Mouse (Mus musculus): ENCODE data around the gene Gm45021. TPM values are rescaled to one million over a fixed set of nuclear protein-coding genes. Genes with fewer than 3 reads are reported as not detected.

Gene Gm45021
- total RNA-seq, 4 experiments from 2014 or later, result not detected

DNA sequence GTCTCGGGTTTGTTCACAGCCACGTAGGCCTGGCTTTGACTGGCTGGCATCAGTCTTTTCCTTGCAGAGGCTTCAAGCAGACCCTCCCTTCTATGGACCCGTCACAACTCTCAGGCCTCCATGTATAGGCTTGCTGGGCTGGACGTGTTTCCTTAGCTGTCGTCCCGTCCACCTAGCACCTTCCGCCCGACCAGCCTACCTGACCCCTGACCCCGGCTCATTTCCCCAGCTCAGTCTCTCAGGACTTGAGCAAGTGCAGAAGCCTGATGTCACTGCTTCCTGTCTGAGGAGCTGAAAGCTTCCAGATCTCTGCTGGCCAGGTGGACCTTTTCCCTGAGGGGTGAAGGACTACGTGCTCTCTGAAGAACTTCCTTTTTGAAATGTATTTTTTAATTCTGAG is 16.1 kb upstream of the Gm45021 start:
- no peak for DNase-seq

DNA sequence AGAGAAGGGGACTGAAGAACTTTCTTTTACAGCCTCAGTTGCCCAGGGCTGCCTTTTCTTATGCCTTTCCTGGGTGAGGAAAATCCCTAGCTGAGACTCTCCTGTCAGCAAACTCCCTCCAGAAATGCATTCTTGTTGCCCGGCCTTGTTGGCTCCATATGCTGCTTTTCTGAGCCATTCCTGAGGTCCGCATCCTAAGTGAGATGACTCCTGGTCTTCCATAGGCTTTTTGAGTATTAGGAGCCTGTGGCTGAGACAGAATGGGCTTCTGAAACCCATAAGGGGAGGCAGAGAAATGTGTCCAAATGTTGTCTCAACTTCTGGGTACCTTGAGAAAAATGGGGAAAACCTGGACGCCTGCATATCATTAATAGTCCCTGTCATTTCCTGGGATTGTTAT is 15.4 kb upstream of the Gm45021 start:
- DNase-seq, result no peak

DNA sequence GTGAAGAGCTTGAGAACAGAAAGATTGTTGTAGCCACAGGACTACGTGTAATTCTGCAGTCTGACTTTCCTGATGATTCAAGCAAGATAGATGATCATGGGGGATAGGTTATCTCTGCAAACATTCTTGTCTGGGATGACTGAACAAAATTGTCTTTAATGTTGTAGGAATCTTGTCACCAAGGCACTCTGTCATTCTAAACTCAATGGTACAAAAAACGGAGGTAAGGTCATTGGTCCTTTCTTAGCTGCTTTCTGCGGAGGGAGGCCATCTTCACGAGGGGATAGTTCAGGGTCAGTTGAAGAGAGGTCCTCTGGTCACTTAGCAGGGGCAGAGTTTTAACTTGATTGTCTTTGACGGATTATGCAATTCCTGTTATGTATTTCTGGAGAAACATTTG is 10.7 kb upstream of the Gm45021 start:
- no peak for DNase-seq

DNA sequence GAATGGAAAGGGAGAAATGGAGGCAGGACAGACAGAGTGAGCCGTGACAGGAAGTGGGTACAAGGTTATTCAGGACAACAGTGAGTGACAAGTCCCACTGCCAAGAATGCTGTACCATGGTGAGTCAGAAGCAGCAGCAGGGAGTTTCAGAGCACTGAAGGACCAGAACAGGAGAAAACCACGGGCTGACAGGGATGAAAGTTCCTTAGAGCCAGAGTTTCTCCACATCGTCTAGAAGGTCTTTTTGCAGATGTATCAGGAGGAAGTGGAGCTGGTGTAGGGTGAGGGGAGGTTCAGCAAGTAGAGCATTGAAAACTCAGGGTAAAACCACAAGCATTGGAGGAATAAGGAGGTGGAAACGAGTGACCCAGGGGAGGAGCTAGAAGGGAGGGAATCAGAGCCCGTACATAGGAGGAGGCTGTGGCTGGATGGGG is 10.2 kb upstream of the Gm45021 start:
- no peak for DNase-seq

DNA sequence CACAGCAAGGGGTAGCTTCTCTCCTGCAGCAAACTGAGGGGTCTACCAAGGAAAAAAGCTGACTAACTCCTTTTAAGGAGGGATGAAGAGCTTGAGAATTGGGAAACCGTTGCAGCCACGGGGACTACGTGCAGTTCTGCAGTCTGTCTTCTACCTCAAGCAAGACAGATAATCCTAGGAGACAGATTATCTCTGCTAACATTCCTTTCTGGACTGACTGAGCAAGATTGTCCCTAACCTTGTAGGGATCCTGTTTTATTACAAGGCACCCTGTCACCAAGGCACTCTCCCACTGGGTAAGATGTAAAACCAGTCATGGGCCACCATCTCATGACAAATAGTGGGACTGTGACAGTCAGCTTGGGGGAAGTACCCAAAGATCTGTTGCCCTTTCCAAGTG is 8.2 kb upstream of the Gm45021 start:
- DNase-seq, result no peak

DNA sequence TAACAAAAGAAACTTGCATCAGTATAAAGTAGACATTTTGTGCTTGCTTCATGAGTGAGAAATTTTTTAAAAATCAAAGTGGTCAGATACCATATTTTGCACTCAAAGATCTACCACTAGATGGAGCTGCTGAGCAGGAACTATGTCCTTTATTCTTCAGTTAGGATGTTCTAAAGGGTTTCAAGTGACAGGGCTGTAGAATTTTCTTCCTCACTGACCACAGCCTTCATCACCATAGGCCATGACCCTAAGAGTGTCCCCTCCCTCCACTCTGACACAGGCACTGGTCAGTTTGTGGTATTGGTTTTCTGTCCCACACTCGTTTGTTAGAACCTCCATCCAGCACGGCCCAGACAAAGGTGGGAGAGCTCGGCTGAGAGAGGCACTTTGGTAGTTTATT is 7.4 kb upstream of the Gm45021 start:
- no peak for DNase-seq

DNA sequence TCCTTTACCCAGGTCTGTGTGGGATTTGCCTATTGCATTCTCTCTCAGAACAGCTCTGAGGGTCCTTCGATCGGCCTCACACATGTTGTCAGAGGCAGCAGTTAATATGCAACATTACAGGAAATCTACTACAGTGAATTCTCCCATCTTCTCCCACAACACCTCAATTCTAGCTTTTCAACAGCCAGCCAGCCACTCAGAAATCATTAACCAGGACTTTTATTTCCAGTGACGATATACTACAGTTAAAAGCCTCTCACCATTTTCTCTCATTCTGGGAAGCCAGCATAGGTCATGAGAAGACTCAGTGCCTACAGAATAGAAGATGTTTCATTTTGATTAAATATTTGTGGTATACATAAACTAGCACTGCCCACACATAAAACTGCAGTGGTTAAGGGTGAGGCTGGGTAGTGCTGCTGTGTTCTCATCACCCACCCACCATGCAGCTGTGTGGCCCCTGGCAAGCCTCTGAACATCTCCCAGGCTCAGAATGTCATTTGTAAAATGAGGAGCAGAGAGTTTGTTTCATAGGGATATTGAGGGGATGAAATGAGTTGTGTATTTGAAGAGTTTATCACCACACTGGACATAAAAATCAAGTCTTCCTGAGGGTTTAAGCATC is 1.9 kb downstream of the Gm45021 start:
- DNase-seq, result no peak

DNA sequence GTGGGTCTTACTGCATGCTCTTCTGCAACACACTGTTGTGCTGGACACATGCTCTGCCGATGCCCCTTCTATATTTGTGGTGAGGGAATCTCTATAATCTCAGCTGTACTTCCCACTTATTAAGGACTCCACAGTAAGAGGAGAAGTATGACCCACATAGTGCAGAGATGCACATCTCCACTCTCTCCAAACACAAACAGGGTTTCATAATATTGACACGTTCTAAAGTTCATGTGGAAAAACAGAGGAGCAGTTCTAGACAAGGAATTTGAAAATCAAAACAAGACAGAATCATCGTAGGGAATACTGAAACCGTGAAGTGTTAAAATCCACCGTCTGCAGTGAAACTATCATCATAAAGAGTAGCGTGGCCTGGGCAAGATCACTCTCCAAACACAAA is 2.5 kb downstream of the Gm45021 start:
- DNase-seq, result no peak

DNA sequence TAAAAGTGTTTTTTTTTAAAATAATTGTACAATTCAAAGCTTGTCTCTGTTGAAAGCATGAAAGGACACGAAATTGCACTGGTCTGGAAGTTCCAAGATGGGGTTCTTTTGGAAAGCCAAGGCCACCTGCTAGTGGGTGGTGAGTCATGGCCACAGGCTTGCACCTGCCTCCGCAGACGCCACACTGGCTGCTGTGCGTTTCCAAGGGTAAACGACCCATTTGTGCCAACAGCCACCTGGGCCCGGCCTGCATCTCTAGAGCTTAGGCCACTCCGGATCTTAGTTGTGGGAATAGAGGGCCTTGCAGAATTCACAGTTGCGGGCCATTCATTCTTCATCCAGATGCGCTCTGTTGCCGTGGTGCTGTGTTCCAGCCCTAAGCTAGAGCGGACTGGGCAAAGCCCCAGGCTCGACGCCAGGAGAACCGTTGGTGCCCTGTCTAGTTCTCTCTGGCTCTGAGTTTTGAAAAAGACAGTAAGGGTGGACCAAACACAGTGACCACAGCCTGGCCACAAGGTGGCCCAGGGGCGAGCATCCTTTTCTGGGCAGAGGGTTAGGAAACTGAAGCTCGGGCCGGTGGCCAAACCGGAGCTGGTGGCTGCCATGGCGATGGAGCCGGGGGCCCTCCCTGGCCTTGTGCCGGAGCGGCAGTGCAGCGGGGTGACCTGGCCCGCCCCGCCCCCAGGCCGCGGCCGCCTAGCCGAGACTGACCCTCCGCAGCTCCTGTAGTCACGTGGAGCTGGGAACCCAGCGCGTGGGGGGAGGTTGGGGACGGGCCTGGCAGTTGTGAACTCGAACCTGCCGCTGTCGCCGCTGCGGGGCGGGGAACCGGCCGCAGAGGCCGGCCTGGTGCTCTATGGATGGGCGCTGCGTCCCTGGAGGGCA is 4.0 kb downstream of the Gm45021 start, which contains the start of the genes Repin1 and Gm44965:
TSS of gene Repin1 (plus strand) at position 726 of the 885 bp plus-strand sequence.
TSS of gene Gm44965 (plus strand) at position 784 of the 885 bp plus-strand sequence.
- DNase-seq, result peak; percentile 92

DNA sequence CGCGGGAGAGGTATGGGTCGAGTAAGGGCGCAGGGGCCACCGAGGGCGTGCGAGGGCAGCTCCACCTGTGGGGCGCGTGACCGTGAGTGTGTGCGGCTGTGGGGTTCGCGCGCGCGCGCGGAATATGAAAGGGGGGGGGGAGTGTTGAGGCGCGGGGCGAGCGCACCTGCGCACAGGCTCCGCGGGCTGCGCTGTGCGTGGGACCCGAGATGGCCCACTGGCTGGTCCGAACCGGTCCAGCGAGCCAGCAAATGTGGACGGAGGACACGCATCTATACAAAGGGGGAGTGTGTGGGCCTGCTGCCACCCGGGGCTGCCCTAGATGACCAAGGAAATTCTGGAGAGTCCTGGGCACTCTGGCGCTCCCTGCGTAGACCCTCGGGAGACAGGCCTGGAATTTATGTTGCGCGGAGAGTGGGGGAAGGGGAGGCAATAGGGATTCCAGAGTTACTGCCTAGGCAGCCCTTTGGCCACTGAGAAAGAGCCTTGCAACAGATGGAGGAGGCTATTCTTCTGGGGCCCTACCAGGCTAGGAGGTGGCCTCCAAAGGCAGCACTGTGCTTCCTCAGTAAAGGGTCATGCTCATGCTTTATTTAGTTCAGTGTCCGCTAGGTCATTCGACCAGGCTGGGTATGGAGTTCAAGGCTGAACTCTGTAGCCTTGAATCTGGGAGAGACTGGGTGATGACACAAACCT is 4.8 kb downstream of the Gm45021 start:
- DNase-seq, result peak; percentile 70

DNA sequence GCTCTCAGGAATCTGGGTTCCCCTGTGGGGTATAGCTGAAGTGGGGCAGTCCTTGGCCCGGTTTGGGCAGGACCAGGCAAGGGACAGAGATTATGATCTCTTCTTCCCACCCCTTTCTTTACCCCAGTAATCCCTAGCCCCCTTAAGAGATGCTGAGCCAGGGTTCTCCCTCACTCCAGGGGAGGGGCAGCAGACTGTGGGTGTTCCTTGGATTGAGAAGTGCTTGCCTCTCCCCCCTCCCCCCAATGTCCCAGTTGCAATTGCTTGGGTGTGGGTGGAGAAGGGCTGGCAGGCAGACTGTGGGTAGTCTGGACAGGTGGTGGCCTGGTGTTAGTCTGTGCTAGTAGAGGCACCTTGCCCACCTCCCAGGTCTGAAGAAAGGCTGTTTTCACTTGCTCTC is 5.9 kb downstream of the Gm45021 start:
- DNase-seq, result no peak

DNA sequence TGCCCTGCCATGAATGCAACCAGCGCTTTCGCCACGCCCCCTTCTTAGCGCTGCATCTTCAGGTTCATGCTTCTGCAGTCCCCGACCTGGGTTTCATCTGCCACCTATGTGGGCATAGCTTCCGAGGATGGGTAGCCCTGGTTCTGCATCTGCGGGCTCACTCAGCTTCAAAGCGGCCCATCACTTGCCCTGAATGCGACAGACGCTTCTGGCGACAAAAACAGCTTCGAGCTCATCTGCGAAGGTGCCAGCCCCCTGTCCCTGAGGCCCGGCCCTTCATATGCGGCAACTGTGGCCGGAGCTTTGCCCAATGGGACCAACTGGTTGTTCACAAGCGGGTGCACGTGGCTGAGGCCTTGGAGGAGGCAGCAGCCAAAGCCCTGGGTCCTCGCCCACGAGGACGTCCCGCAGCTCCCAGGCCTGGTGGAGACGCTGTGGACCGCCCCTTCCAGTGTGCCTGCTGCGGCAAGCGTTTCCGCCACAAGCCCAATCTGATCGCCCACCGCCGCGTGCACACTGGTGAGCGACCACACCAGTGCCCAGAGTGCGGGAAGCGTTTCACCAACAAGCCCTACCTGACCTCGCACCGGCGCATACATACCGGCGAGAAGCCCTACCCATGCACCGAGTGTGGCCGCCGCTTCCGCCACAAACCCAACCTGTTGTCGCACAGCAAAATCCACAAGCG is 7.3 kb downstream of the Gm45021 start:
- no peak for DNase-seq

DNA sequence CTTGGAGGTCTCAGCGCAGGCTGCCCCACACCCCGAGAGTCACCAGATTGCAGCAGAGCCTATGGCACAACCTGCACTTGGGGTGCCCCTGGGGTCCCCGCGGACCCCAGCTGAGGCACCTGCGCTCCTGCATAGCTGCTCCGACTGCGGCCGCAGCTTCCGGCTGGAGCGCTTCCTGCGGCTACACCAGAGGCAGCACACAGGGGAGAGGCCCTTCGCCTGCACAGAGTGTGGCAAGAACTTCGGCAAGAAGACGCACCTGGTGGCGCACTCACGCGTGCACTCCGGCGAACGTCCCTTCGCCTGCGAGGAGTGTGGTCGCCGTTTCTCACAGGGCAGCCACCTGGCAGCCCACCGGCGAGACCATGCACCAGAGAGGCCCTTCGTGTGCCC is 7.8 kb downstream of the Gm45021 start:
- DNase-seq, result no peak

DNA sequence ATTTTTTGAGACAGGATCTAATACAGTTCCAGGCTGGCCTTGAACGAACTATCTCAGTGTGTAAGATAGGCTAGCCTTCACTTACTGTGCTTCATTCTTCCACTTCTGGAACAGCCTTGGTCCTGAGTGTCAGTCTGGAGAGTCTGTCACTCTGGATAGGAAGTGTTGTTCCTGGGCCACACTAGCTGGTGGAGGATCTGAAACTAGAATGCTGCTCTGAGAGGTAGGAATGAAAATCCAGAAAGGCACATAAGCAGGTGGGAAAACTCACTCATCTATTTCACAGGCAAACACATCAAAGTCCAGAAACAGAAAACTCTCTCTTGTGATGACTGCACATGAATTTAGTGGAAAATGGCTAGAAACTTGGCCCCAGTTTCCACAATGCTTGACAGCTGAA is 11.2 kb downstream of the Gm45021 start:
- DNase-seq, result no peak

DNA sequence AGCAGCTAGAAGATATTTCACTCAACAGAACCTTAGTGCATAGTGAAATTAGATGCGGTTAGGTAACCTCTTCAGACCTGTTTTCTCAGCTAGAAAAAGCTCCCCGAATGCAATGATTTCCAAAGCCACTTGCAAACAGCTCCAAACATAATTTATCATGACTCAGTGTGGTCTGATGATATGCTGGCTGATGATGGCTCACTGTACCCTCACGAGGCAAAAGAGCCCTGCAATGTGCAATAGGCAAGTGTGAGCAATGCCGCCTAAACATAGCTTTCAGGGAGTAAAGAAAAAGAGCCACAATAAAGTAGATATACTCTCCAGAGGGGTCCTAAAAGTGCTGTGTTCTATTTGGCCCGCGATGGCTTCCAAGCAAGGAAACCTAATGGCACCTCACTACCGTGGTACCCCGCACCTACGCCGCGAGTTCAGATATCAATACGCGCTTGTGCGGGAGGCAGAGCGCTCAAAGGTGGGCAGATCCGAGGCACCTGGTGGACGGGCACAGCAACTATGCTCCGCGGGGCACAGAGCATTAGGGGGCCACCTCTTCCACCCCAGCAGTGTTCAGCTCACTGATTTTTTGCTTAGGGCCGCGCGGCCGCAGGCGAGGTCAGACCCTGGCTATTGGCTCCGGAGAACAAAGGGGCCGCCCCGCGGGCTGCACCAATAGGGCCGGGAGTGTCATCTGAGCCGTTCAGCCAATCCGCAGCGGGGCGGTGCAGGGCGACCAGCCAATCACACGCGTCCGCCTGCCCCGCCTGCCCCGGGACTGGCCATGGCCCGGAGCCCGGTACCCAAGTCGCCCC is 12.1 kb downstream of the Gm45021 start, which contains the start of gene Zfp775:
TSS of gene Zfp775 (plus strand) at position 793 of the 809 bp plus-strand sequence.
- DNase-seq, result peak; percentile 96

DNA sequence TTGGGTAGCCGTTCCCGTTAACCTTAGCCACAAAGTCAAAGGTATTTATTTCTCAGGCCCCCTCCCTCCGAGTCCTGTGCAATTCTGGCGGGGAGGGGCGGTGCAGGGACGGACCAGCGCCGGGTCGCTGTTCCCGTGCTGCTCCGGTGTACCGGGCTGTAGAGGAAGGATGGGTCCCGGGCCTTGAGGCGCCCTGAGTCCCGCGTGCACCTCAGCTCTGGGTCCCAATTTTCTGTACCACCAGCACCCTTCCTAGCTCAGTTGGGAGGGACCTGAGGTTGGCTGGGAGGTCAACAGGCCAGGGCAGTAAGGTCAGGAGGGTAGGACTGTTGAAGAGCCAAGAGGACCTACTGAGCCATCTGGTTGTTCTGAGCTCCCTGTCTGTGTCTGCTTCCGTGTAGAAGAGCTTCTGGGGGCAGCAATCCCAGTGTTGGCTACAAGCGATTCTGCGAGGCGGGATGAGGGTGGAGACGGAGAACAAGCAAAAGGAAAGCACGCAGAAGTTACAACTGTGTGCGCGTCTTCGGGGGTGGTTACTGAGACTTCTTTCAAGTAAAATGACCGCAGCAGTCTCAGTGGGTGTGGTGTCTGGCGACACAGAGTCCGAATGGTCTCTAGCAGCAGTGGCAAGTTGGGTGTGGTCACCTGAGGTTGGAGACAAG is 12.8 kb downstream of the Gm45021 start:
- DNase-seq, result no peak

DNA sequence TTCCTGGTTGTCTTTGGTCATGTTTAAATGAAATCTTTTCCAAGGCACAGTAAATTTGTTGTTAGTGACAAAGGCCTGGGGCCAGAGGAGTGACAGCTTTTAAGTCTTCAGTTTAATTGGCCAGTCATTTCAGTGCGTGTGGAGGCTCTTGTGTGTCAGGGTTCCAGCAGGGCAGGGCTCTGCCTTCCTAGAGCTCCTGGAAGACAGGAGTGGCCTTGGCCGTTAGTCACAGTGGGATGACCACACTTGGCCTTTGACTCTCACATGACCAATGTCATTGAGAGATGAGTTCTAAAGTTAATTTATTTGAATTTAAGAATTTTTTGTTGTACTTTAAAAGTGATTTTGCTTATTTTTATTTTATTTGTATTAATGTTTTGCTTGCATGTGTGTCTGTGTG is 18.7 kb downstream of the Gm45021 start:
- peak; percentile 74 for DNase-seq

DNA sequence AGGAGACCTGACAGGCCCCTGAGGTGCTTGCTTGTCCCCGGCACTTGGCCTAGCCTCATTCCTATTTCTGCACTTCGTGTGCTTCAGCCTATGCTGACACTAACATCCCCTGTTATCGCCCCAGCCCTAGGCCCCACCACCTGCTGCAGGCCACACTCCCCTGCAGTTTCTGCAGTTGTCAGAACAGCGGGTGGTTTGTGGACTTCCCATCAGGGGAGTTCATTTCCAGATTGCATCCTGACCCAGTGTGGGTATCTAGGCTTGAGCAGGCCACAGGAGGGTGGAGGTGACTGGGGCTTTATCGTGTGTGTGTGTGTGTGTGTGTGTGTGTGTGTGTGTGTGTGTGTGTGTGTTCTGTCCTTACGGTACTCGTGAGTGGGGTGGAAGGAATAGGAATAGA is 20.1 kb downstream of the Gm45021 start:
- no peak for DNase-seq

DNA sequence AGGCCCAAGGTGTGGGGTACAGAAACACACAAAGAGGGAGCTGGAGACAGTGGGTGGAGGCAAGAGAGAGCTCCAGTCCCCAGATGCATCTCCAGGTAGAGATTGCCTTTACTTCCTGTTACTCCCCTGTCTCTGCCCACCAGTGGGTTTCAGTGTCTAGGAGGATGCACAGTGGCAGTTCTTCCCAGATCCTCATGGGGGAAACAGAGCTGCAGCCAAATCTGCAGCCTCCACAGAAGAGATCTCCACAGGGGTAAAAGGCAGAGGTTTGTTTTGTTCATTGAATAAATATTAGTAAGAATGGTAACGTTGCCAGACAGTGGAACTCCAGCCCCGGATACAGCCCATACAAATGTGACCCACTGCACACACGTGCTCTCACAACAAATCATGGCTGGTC is 21.2 kb downstream of the Gm45021 start:
- no peak for DNase-seq

DNA sequence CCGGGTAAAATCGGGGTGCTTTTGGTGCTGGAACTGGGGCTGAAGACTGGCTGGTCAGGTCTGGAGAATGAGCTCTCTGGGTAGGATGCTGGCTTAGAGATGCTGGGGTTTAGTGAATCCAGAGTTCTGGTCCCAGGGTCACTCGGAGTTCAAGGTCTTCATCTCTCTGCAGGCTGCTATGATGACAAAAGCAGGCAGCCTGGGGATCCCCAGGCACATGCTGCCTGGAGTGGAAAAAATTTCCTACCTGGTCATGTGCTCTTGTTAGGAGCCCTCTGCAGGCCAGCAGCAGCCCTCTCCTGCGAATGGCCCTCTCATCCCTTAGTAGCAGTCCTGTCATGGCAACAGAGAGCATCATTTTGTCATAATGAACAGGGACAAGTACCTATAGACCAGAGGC is 24.1 kb downstream of the Gm45021 start:
- DNase-seq, result no peak

DNA sequence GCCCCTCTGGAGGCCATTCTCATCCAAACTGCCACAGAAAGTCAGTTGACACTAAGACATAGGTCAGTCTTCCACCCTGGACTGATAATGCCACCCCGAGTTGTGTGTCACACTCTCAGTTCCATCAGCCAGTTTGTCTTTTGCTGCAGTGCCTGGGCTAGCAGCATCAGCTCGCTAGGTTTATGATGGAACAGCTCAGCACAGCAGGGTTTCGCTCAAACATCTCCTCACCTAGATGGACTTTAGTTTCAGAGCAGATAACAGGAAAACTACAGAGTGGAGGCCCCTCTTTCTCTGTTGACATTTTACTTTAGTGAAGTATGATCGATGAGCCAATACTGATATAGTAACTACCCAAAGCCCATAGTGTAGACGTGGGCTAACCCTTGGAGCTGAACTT is 25.3 kb downstream of the Gm45021 start:
- DNase-seq, result no peak

Measured in adrenal gland, adult 8-10 months (tissue).